Mouse (Mus musculus) thymus, adult 18-20 months (tissue): ENCODE measurements at regions not wholly inside any gene's neighbourhood (a gene's known extent, or its start where the extent isn't known, plus 50 kb on each side); places are given as distances from the start of the nearest gene placed in this dataset.

Source experiments
- DNase-seq, 2 experiments: peaks; one replicate each; pipeline ENCODE4 v3.0.0; 2022; ENCODE audit warnings: mixed read lengths in 2 of 2

DNA sequence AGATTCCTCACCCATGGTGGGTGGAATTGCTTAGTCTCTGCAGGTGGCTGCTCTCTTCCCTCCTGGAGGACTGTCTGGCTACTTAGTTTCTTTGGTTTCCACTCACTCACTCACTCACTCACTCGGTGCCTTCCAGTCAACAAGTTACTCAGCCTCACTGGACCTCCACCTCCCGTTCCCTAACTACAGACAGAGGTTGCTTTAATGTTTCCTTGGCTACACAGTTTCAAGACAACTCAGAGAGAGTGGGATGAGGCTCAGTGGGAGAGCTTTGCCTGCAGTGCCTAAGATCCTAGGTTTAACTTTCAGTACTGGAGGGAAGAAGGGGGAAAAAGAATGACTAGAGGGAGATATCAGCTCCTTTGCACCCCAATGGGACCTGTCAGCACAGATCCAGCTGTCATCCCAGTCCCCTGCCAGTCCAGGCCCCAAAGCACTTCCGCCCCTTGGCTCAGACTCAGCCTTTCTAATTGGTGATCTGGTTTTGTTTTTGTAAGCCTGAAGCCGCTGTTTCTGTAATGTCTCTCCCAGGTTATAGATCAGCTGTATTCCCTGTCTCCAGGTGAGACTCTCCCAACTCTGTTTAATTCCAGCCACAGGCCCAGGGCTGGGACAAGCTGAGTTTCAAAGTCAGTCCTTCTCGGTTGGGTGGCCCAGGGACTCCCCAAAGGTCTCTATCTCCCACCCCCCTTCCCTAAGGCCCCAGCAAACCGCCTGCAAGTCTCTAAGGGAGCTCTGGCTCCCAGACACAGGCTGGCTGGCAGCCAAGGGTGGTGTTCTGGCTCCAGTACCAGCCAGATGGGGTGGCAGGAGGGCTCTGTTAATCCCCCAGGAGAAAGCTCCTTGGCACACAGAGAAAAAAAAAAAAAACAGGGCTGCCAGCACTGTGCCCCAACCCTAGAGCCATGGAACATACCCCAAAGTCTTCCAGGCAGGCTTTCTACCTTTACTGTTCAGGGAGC is 60.5 kb upstream of the Cdon start:
- DNase-seq, result no peak

DNA sequence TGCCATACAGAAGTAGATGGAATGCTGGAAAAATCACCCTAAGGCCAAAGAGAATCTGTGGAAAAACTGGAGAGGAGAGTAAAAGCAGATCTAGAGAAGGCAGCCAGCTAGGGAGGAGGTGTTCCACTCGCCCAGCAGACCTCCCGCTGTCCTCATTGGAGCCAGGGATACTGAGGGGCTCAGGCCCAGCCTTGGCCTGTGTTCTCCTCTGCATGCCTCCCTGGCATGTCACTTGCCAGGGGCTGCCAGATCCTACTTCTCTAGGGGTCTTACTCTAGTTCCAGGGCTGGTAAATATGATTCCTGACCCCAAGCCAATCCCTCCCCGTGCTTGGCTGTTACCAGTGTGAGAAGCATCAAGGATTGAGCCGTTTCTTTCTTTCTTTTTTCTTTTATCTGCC is 59.5 kb upstream of the Cdon start:
- DNase-seq, result no peak

DNA sequence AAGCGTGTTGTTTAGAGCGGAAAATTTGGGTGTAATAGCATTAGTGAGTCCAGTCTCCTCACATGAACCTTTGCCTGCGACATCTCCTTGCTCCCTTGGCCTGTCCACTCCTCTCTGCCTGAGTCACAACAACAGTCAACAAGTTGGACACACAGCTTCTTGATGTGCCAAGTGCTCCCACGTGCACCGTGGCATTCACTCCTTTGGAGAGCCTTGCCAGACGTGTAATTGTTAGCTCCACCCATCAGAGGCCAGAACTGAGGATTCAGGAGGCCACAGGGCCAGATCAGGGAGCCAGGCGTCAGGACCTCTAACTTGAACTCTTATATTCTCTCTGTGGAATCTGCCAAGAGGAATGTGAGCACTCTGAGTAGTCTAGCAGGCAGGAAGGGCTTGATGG is 58.7 kb upstream of the Cdon start:
- DNase-seq, result peak in 1 of 2 experiments; percentile 7

DNA sequence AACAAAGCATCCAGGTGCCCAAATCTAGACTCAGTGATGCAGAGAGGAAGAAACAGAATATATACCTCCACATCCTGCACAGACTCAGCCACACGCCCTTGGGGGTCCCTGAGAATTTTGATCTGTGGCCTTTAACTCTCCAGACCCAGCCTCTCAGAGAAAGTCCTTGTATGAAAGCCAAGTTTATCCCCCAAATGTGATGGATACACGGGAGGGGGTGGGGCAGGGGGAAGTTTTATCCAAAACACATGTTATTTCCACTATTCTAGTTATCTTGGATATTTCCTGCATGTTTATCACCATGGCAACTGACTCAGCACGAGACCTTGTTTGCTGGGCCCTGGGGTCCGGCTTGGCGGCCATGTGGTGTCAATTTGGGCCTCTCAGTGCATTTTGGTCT is 57.8 kb upstream of the Cdon start:
- DNase-seq, result no peak

DNA sequence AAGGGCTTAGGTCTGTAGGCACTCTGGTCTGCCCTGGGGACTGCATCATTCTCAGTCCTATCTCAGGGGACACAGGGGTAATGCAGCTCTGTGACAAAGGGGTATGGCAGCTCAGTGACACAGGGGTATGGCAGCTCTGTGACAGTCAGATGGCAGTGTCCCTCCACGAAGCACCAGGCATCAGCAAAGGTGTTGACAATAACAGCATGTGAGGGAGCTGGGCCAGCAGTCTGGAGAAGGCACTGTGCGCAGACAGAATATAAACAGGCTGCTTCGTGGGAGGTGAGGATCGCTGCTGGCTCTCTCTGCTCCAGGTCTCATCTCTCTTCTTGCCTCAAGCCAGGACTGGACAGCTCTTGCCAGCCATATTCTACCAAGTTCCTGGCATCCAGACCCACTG is 57.0 kb upstream of the Cdon start:
- no peak for DNase-seq

DNA sequence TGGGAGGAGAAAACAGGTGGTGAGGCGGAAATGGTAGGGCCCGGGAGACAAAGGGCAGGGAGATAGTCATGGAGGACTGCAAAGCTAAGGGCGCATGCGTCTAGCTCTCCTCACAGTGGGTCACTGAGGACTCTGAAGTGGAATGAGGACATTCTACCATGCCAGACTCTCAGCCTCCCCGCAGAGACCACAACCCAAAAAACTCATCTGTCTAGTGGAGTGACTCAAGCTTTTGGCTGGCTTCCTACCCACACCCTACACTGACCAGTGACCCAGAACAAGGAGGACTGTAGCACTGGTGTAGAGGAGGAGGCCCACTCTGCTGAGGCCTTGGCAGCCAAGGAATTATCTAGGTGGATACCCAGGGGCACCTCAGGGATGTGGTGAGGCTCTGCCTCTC is 55.0 kb upstream of the Cdon start:
- DNase-seq, result no peak

DNA sequence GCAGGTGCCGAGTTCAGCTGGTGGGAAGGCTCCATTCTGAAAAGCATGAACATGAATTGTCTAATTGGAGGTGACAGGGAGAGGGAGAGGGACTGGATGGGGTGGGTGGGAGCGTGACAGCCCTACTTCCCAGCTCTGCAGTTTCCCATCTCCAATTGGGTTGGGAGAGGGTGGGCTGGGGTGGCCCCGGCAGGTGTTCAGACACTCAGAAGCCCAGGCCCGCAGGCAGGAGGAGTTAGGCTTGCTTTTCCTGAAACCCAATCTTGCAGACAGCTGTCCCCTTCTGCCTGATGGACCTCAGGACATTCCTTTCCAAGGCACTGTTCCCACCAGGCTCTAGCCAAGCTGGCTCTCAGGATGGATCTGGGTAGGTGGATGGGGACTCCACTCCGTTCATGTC is 51.9 kb upstream of the Cdon start:
- no peak for DNase-seq

DNA sequence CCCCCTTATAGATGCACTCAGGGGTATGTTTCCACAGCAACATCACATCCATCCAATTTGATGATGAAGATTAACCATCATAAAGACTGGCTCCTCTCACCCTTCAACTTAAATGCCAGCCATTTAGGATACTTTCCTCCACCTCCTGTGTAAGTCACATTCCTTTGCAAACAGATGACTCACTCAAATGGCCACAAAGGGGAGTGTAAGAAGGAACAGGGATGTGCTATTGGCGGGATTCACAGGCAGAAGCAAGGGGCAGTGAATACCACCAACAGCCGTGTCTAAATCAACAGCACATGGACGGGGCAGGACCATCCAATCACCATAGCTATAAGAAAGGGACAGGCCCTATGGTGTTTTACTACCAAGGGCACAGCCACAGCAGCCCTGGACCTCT is 50.9 kb upstream of the Cdon start:
- DNase-seq, result no peak

DNA sequence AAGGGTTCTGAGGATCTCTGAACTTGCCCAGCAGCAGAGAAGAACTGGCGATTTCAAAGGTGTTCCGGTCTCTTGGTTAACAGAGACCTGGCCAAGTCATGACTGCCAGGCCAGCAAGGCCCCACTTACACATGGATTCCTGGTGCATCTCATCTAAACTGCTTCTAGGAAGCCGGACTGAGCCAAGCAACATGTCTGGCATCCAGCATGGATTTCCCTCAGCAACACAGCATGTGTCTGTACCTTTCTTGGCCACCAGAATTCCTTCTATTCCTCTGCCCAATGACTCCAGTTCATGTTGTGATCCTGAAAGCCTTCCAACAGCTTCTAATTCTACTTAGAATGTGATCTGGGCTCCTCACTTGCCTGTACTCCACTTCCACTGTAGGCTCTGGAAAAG is 50.0 kb upstream of the Cdon start:
- no peak for DNase-seq
